Mouse (Mus musculus) MEL (cell line): ENCODE measurements around the gene Cenpu. TPM values are rescaled to one million over a fixed set of nuclear protein-coding genes. Genes with fewer than 3 reads are reported as not detected.

Experiments used
- DNase-seq: peaks from one replicate; pipeline ENCODE4 v3.0.0; 2011; ENCODE audit warnings: low read depth, low spot score
- H3K27ac ChIP-seq: 2 replicates; pipeline ENCODE4 v1.5.1; 2012; ENCODE audit warnings: low read depth, mild to moderate bottlenecking, control low read depth, low read length, moderate library complexity; ENCODE audit not compliant: control insufficient read depth
- H3K27me3 ChIP-seq, 2 experiments: fragments of 150-350 bp in 1 of 2; sonication (generic) in 1 of 2; 2 replicates each; pipeline ENCODE4 v1.6.1; 2012; ENCODE audit warnings: low read length in 2 of 2, mild to moderate bottlenecking in 2 of 2, improper control_type of control experiment in 1 of 2, moderate library complexity in 1 of 2; ENCODE audit not compliant: insufficient read depth in 2 of 2, control insufficient read depth in 1 of 2
- H3K36me3 ChIP-seq, 2 experiments: 2 replicates each; pipeline ENCODE4 v1.6.1; 2012 to 2014; ENCODE audit warnings: low read length in 2 of 2, improper control_type of control experiment in 1 of 2, inconsistent platforms in 1 of 2, mild to moderate bottlenecking in 1 of 2; ENCODE audit not compliant: insufficient read depth in 2 of 2, control insufficient read depth in 1 of 2
- H3K4me1 ChIP-seq, 2 experiments: fragments of 150-350 bp in 1 of 2; sonication (generic) in 1 of 2; 2 replicates each; pipeline ENCODE4 v1.6.1; 2012; ENCODE audit warnings: low read length in 2 of 2, improper control_type of control experiment in 1 of 2, mild to moderate bottlenecking in 1 of 2; ENCODE audit not compliant: insufficient read depth in 2 of 2, control insufficient read depth in 1 of 2
- H3K4me3 ChIP-seq, 2 experiments: fragments of 150-350 bp in 1 of 2; sonication (generic) in 1 of 2; 2 replicates each; pipeline ENCODE4 v1.5.1; 2012; ENCODE audit warnings: low read depth in 2 of 2, low read length in 2 of 2, mild to moderate bottlenecking in 2 of 2, moderate library complexity in 2 of 2, control low read depth in 1 of 2, improper control_type of control experiment in 1 of 2; ENCODE audit not compliant: control insufficient read depth in 1 of 2, insufficient read depth in 1 of 2
- H3K79me2 ChIP-seq: 2 replicates; pipeline ENCODE4 v1.6.1; 2012; ENCODE audit warnings: mild to moderate bottlenecking, low read length, moderate library complexity; ENCODE audit not compliant: control insufficient read depth, poor library complexity, insufficient read depth
- H3K9ac ChIP-seq: 2 replicates; pipeline ENCODE4 v1.6.1; 2012; ENCODE audit warnings: low read depth, mild to moderate bottlenecking, control low read depth, low read length, moderate library complexity; ENCODE audit not compliant: control insufficient read depth, poor library complexity, severe bottlenecking
- H3K9me3 ChIP-seq: fragments of 150-350 bp; sonication (generic); replicated peaks from 2 replicates; pipeline ENCODE4 v1.6.1; 2012; ENCODE audit warnings: mild to moderate bottlenecking, low read length, improper control_type of control experiment, moderate library complexity; ENCODE audit not compliant: insufficient read depth
- BHLHE40 ChIP-seq: IDR thresholded peaks from 2 replicates; pipeline ENCODE4 v1.6.1; 2012; ENCODE audit warnings: low read depth, mild to moderate bottlenecking, inconsistent platforms, low read length, improper control_type of control experiment, borderline replicate concordance
- CHD1 ChIP-seq: IDR thresholded peaks from 2 replicates; pipeline ENCODE4 v1.6.1; 2012; ENCODE audit warnings: low read depth, mild to moderate bottlenecking, inconsistent platforms, low read length, improper control_type of control experiment
- CHD2 ChIP-seq: IDR thresholded peaks from 2 replicates; pipeline ENCODE4 v1.6.1; 2011; ENCODE audit warnings: low read length, improper control_type of control experiment
- E2F4 ChIP-seq: IDR thresholded peaks from 2 replicates; pipeline ENCODE4 v1.6.1; 2011; ENCODE audit warnings: low read depth, low read length, improper control_type of control experiment, borderline replicate concordance
- ELF1 ChIP-seq: IDR thresholded peaks from 2 replicates; pipeline ENCODE4 v1.6.1; 2014; ENCODE audit warnings: low read depth, mild to moderate bottlenecking, inconsistent platforms, low read length, improper control_type of control experiment, moderate library complexity
- EP300 ChIP-seq, 2 experiments: IDR thresholded peaks; 2 replicates each; pipeline ENCODE4 v1.6.1; 2011; ENCODE audit warnings: improper control_type of control experiment in 2 of 2, low read length in 2 of 2, low read depth in 1 of 2, mild to moderate bottlenecking in 1 of 2
- ETS1 ChIP-seq: IDR thresholded peaks from 2 replicates; pipeline ENCODE4 v1.6.1; 2012; ENCODE audit warnings: low read depth, mild to moderate bottlenecking, inconsistent platforms, low read length, improper control_type of control experiment, moderate library complexity
- GABPA ChIP-seq: IDR thresholded peaks from 2 replicates; pipeline ENCODE4 v1.6.1; 2012; ENCODE audit warnings: low read depth, mild to moderate bottlenecking, inconsistent platforms, low read length, improper control_type of control experiment, moderate library complexity
- GATA1 ChIP-seq: IDR thresholded peaks from 2 replicates; pipeline ENCODE4 v1.6.1; 2011; ENCODE audit warnings: low read depth, low read length, improper control_type of control experiment
- HCFC1 ChIP-seq: IDR thresholded peaks from 2 replicates; pipeline ENCODE4 v1.6.1; 2012; ENCODE audit warnings: low read depth, mild to moderate bottlenecking, inconsistent platforms, low read length, improper control_type of control experiment, moderate library complexity
- JUND ChIP-seq: IDR thresholded peaks from 2 replicates; pipeline ENCODE4 v1.6.1; 2011; ENCODE audit warnings: low read depth, mild to moderate bottlenecking, improper control_type of control experiment, low read length
- KAT2A ChIP-seq: conservative IDR thresholded peaks from 2 replicates; pipeline ENCODE4 v1.6.1; 2012; ENCODE audit warnings: low read depth, low read length, improper control_type of control experiment, inconsistent platforms
- MAFK ChIP-seq: IDR thresholded peaks from 2 replicates; pipeline ENCODE4 v1.6.1; 2011; ENCODE audit warnings: low read depth, mild to moderate bottlenecking, low read length, improper control_type of control experiment, borderline replicate concordance
- MAX ChIP-seq: IDR thresholded peaks from 2 replicates; pipeline ENCODE4 v1.6.1; 2011; ENCODE audit warnings: low read length, improper control_type of control experiment
- MAZ ChIP-seq: IDR thresholded peaks from 2 replicates; pipeline ENCODE4 v1.6.1; 2012; ENCODE audit warnings: low read depth, mild to moderate bottlenecking, inconsistent platforms, low read length, improper control_type of control experiment
- MEF2A ChIP-seq: IDR thresholded peaks from 2 replicates; pipeline ENCODE4 v1.6.1; 2014; ENCODE audit warnings: low read depth, mild to moderate bottlenecking, inconsistent platforms, low read length, improper control_type of control experiment; ENCODE audit not compliant: poor library complexity, insufficient replicate concordance, severe bottlenecking; ENCODE audit errors: extremely low read depth
- MXI1 ChIP-seq: IDR thresholded peaks from 2 replicates; pipeline ENCODE4 v1.6.1; 2011; ENCODE audit warnings: mild to moderate bottlenecking, low read depth, low read length, improper control_type of control experiment
- MYB ChIP-seq: IDR thresholded peaks from 2 replicates; pipeline ENCODE4 v1.6.1; 2011; ENCODE audit warnings: mild to moderate bottlenecking, low read depth, low read length, improper control_type of control experiment
- MYC ChIP-seq: IDR thresholded peaks from 2 replicates; pipeline ENCODE4 v1.6.1; 2011; ENCODE audit warnings: low read depth, mild to moderate bottlenecking, low read length, improper control_type of control experiment, moderate library complexity
- NELFE ChIP-seq: IDR thresholded peaks from 2 replicates; pipeline ENCODE4 v1.6.1; 2011; ENCODE audit warnings: low read depth, low read length, improper control_type of control experiment
- NRF1 ChIP-seq: IDR thresholded peaks from 2 replicates; pipeline ENCODE4 v1.6.1; 2014; ENCODE audit warnings: low read depth, mild to moderate bottlenecking, inconsistent platforms, low read length, improper control_type of control experiment, moderate library complexity; ENCODE audit not compliant: poor library complexity, insufficient read depth, severe bottlenecking
- POLR2A ChIP-seq, 2 experiments: IDR thresholded peaks; 2 replicates each; pipeline ENCODE4 v1.6.1; 2011 to 2012; ENCODE audit warnings: low read length in 2 of 2, mild to moderate bottlenecking in 2 of 2, control low read depth in 1 of 2, improper control_type of control experiment in 1 of 2, low read depth in 1 of 2, moderate library complexity in 1 of 2; ENCODE audit not compliant: control insufficient read depth in 1 of 2, insufficient read depth in 1 of 2, poor library complexity in 1 of 2
- POLR2AphosphoS2 ChIP-seq: IDR thresholded peaks from 2 replicates; pipeline ENCODE4 v1.6.1; 2011; ENCODE audit warnings: low read length, improper control_type of control experiment
- POLR2AphosphoS5 ChIP-seq: IDR thresholded peaks from 2 replicates; pipeline ENCODE4 v1.6.1; 2012; ENCODE audit warnings: low read depth, borderline replicate concordance, mild to moderate bottlenecking, inconsistent platforms, low read length, moderate library complexity, mixed read lengths
- RAD21 ChIP-seq: IDR thresholded peaks from 2 replicates; pipeline ENCODE4 v1.6.1; 2011; ENCODE audit warnings: mild to moderate bottlenecking, low read depth, low read length, improper control_type of control experiment
- RCOR1 ChIP-seq: IDR thresholded peaks from 2 replicates; pipeline ENCODE4 v1.6.1; 2012; ENCODE audit warnings: low read depth, mild to moderate bottlenecking, inconsistent platforms, low read length, improper control_type of control experiment
- SIN3A ChIP-seq: IDR thresholded peaks from 2 replicates; pipeline ENCODE4 v1.6.1; 2012; ENCODE audit warnings: low read length, improper control_type of control experiment, inconsistent platforms
- SMC3 ChIP-seq: IDR thresholded peaks from 2 replicates; pipeline ENCODE4 v1.6.1; 2011; ENCODE audit warnings: low read depth, low read length, improper control_type of control experiment
- TAL1 ChIP-seq: IDR thresholded peaks from 2 replicates; pipeline ENCODE4 v1.6.1; 2012; ENCODE audit warnings: mild to moderate bottlenecking, inconsistent platforms, low read length, moderate library complexity, mixed read lengths
- TCF12 ChIP-seq: IDR thresholded peaks from 2 replicates; pipeline ENCODE4 v1.6.1; 2014; ENCODE audit warnings: low read depth, mild to moderate bottlenecking, inconsistent platforms, low read length, improper control_type of control experiment, moderate library complexity
- UBTF ChIP-seq: IDR thresholded peaks from 2 replicates; pipeline ENCODE4 v1.6.1; 2012; ENCODE audit warnings: low read depth, mild to moderate bottlenecking, inconsistent platforms, low read length, improper control_type of control experiment, moderate library complexity, borderline replicate concordance; ENCODE audit not compliant: insufficient read depth
- USF1 ChIP-seq: IDR thresholded peaks from 2 replicates; pipeline ENCODE4 v1.6.1; 2014; ENCODE audit warnings: low read depth, mild to moderate bottlenecking, inconsistent platforms, low read length, improper control_type of control experiment, moderate library complexity
- USF2 ChIP-seq, 2 experiments: IDR thresholded peaks; 2 replicates each; pipeline ENCODE4 v1.6.1; 2011 to 2012; ENCODE audit warnings: improper control_type of control experiment in 2 of 2, low read length in 2 of 2, borderline replicate concordance in 1 of 2, inconsistent platforms in 1 of 2, low read depth in 1 of 2, mild to moderate bottlenecking in 1 of 2; ENCODE audit not compliant: insufficient read depth in 1 of 2
- ZKSCAN1 ChIP-seq: IDR thresholded peaks from 2 replicates; pipeline ENCODE4 v1.6.1; 2012; ENCODE audit warnings: low read depth, mild to moderate bottlenecking, inconsistent platforms, low read length, improper control_type of control experiment, moderate library complexity
- ZMIZ1 ChIP-seq: IDR thresholded peaks from 2 replicates; pipeline ENCODE4 v1.6.1; 2012; ENCODE audit warnings: low read depth, mild to moderate bottlenecking, inconsistent platforms, low read length, improper control_type of control experiment, moderate library complexity
- ZNF384 ChIP-seq: IDR thresholded peaks from 2 replicates; pipeline ENCODE4 v1.6.1; 2012; ENCODE audit warnings: low read depth, mild to moderate bottlenecking, inconsistent platforms, low read length, improper control_type of control experiment
- polyA plus RNA-seq, 2 experiments: library from polyadenylated mRNA; stranded (reverse) in 1 of 2; unstranded in 1 of 2; fragments of >175 nt in 1 of 2; fragments of >200 nt in 1 of 2; gene quantifications; 2 replicates each; pipeline versions ENCODE4 v1.2.1 to v1.2.4; 2012; ENCODE audit warnings: low replicate concordance in 2 of 2, low read depth in 1 of 2; ENCODE audit not compliant: insufficient read length in 2 of 2, insufficient read depth in 1 of 2, missing spikeins in 1 of 2
- total RNA-seq: library from RNA; depleted of rRNA; stranded (reverse); fragments of 300-350 nt; gene quantifications from 2 replicates; pipeline ENCODE4 v1.2.3, GENCODE M21; 2012

Gene Cenpu
- total and polyA plus RNA-seq, 3 experiments, result 30.7 to 446 (median 42.5) TPM

DNA sequence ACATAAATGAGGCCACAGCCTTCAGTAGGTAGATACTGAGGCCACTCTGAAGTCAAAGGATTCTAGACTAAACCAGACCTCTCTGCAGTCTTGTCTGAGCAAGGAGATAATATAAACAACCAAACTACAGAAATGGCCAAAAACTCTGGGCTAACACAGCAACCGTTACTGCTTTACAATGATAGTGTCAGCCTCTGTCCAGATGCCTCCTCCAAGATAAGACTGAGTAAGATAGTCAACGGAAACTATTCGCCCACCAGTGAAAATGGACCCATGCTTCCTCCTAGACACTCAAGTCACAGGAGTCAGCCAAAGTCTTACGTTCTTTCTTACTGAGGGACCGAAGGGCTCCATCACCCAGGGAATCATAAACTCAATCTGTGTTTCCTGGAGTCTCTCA is 36.1 kb downstream of the Cenpu start:
- peak; percentile 87 for DNase-seq
- H3K4me3 ChIP-seq, result no peak overlapping the region; a peak in 1 of 4 replicates
- no peaks in the 10 kb centered on the region for H3K9me3 ChIP-seq
- H3K27me3 ChIP-seq, result no peaks in the 10 kb centered on the region
- H3K36me3 ChIP-seq, result peaks cover 0 to 60% of the 10 kb centered on the region in 2 experiments; a peak in 2 of 4 replicates
- H3K79me2 ChIP-seq, result no peaks in the 10 kb centered on the region
- peak overlapping the region; percentile 100 for H3K27ac ChIP-seq
- H3K4me1 ChIP-seq, result peaks cover 14 to 45% of the 10 kb centered on the region in 2 experiments
- H3K9ac ChIP-seq, result peak overlapping the region; percentile 63
- TF ChIP-seq USF2 (IDR thresholded peaks at IDR 0.05; ENCODE audit: borderline replicate concordance in 1 of 2, insufficient read depth in 1 of 2, low read depth in 1 of 2, low read length in 2 of 2), result no peak
- TF ChIP-seq HCFC1, result peak; percentile 55; the same call in 1 of the 2 replicates
- no peak for TF ChIP-seq UBTF
- TF ChIP-seq MXI1, result peak; percentile 57
- TF ChIP-seq ELF1, result peak; percentile 53
- TF ChIP-seq E2F4, result no peak
- TF ChIP-seq MAZ, result 0 out of 2 replicates have a peak, but pooled peaks have one; percentile 58
- TF ChIP-seq RAD21, result no peak
- peak; percentile 76 for TF ChIP-seq MYC
- TF ChIP-seq TCF12, result peak; percentile 99
- peak; percentile 69; the same call in 1 of the 2 replicates for TF ChIP-seq ZMIZ1
- peak; percentile 90 for TF ChIP-seq ETS1
- peak; percentile 49; the same call in 1 of the 2 replicates for TF ChIP-seq KAT2A
- no peak for TF ChIP-seq NRF1
- 0 out of 2 replicates have a peak, but pooled peaks have one; percentile 32 for TF ChIP-seq ZKSCAN1
- TF ChIP-seq SMC3, result peak; percentile 25; the same call in 1 of the 2 replicates
- peak; percentile 99 for TF ChIP-seq GATA1
- peak; percentile 95 for TF ChIP-seq TAL1
- peak; percentile 45; the same call in 1 of the 2 replicates for TF ChIP-seq NELFE
- peak; percentile 86; the same call in 1 of the 2 replicates for TF ChIP-seq JUND
- TF ChIP-seq BHLHE40, result peak; percentile 70; the same call in 1 of the 2 replicates
- 0 out of 2 replicates have a peak, but pooled peaks have one; percentile 47 for TF ChIP-seq ZNF384
- TF ChIP-seq USF1, result no peak
- TF ChIP-seq GABPA, result 0 out of 2 replicates have a peak, but pooled peaks have one; percentile 44
- TF ChIP-seq MEF2A, result peak; percentile 59; the same call in 1 of the 2 replicates
- TF ChIP-seq POLR2AphosphoS2, result peak; percentile 50; the same call in 1 of the 2 replicates
- peak; percentile 100 for TF ChIP-seq EP300 (IDR thresholded peaks at IDR 0.05; ENCODE audit: low read depth in 1 of 2, low read length in 2 of 2)
- peak; percentile 75 for TF ChIP-seq MAX
- TF ChIP-seq SIN3A, result peak; percentile 94
- TF ChIP-seq CHD1, result 0 out of 2 replicates have a peak, but pooled peaks have one; percentile 86
- no peak for TF ChIP-seq POLR2AphosphoS5
- peak; percentile 99 for TF ChIP-seq MYB
- TF ChIP-seq CHD2, result peak; percentile 74
- peak; percentile 72 for TF ChIP-seq MAFK
- peak; percentile 89 for TF ChIP-seq RCOR1
- TF ChIP-seq POLR2A (IDR thresholded peaks at IDR 0.05; ENCODE audit: control insufficient read depth in 1 of 2, insufficient read depth in 1 of 2, low read depth in 1 of 2, low read length in 2 of 2, poor library complexity in 1 of 2), result 0 out of 4 replicates have a peak, but pooled peaks of 1 of the 2 experiments have one; percentile 23
